Mouse (Mus musculus) embryonic facial prominence, embryonic 10.5 days (tissue): ENCODE measurements at regions not wholly inside any gene's neighbourhood (a gene's known extent, or its start where the extent isn't known, plus 50 kb on each side); places are given as distances from the start of the nearest gene placed in this dataset.

ENCODE experiments used
- DNase-seq: peaks from one replicate; pipeline ENCODE4 v3.0.0-alpha.2; 2017; ENCODE audit warnings: low spot score
- H3K27ac ChIP-seq: fragments of 300-500 bp; sonication (generic); replicated peaks from 2 replicates; pipeline ENCODE4 v1.5.1; 2016; ENCODE audit warnings: mild to moderate bottlenecking
- H3K27me3 ChIP-seq: fragments of 300-500 bp; sonication (generic); replicated peaks from 2 replicates; pipeline ENCODE4 v1.6.1; 2016; ENCODE audit warnings: low read depth, mild to moderate bottlenecking; ENCODE audit not compliant: poor library complexity, severe bottlenecking
- H3K36me3 ChIP-seq: fragments of 300-500 bp; sonication (generic); replicated peaks from 2 replicates; pipeline ENCODE4 v1.6.1; 2016; ENCODE audit warnings: mild to moderate bottlenecking, moderate library complexity
- H3K4me1 ChIP-seq: fragments of 300-500 bp; sonication (generic); 2 replicates; pipeline ENCODE4 v1.6.1; 2016
- H3K4me3 ChIP-seq: fragments of 300-500 bp; sonication (generic); 2 replicates; pipeline ENCODE4 v1.5.1; 2016; ENCODE audit warnings: mild to moderate bottlenecking, moderate library complexity
- H3K9me3 ChIP-seq: fragments of 300-500 bp; sonication (generic); 2 replicates; pipeline ENCODE4 v1.6.1; 2016; ENCODE audit warnings: mild to moderate bottlenecking
- WGBS: fragments of 180-500 bp; shearing (Covaris S2); methylation state at CpG from one replicate; pipeline ENCODE4 v1.1.7; 2016; 5-methylcytosine and 5-hydroxymethylcytosine counted together

DNA sequence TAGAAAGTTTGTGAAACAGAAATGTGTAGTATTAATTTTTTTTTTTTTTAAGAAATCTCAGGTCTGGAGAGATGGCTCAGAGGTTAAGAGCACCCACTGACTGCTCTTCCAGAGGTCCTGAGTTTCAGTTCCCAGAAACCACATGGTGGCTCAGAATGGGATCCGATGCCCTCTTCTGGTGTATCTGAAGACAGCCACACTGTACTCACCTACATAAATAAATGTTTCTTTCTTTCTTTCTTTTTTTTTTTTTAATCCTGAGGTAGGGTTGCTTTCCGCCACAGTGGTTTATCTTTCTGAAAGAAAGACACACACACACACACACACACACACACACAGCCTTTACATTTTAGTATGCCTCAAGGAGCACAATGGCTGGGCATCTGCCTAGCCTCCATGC, 74.0 kb upstream of the Thpo start:
- no peak for DNase-seq
- Histone ChIP-seq H3K27ac (no peak overlapping the region), H3K36me3 (no peaks in the 10 kb centered on the region), H3K4me1 (peaks cover 22% of the 10 kb centered on the region), H3K9me3 (no peaks in the 10 kb centered on the region), H3K27me3 (no peaks in the 10 kb centered on the region), H3K4me3 (no peak overlapping the region)
- 88% methylated on average over 2 of the region's 2 CpGs for WGBS

DNA sequence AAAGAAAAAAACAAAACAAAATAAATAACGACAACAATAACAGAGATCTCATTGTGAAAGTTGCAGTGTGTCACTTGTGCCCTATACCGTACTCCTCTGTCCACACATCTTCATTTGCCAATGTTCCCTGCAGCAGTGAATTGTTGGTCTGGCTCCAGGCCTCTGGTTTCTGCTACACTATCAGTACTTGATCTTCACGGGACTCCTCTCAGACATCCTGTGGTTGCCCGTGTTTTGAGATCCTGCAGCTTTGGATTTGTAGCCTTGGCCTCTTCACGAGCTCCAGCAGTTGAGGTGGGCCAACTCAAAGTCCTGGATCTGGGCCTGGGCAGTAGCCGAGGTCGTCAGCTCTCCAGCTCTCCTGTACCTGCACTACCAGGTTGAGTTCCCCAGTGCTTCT, 72.4 kb upstream of the Thpo start:
- peaks cover 26% of the 10 kb centered on the region for H3K4me1 ChIP-seq
- WGBS = 87% methylated on average over 7 of the region's 7 CpGs

DNA sequence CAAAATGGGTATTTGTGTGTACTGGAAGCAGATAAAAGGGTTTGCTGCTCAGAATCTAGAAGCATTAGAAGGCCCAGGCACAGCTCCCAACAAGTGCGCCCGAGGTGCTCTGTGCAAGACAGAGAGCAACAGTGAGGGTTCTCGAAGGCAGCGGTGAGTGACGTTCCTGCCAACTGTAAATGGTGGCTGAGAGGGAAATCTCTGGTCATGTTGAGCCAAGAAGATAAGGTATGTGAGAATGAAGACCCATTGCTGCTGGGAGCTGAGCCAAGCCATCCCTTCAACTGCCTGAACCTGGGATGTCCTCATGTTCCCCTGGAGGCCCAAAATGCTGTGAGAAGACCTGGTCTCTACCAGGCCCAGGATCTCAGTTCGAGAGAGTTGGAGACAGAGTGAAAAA, 71.5 kb upstream of the Thpo start:
- H3K27me3 ChIP-seq = no peaks in the 10 kb centered on the region
- no peak overlapping the region for H3K4me3 ChIP-seq
- peaks cover 26% of the 10 kb centered on the region for H3K4me1 ChIP-seq
- DNase-seq = no peak
- no peaks in the 10 kb centered on the region for H3K9me3 ChIP-seq
- peak overlapping the region; percentile 86 for H3K27ac ChIP-seq
- H3K36me3 ChIP-seq = no peaks in the 10 kb centered on the region
- WGBS = 84% methylated on average over 6 of the region's 6 CpGs

More for the DNA sequence above, 72.4 kb upstream of the Thpo start:
- no peaks in the 10 kb centered on the region for H3K27me3 ChIP-seq
- H3K4me3 ChIP-seq = no peak overlapping the region
- no peaks in the 10 kb centered on the region for H3K9me3 ChIP-seq
- no peak overlapping the region; the same call in 1 of the 2 replicates for H3K27ac ChIP-seq
- DNase-seq = no peak
- H3K36me3 ChIP-seq = no peaks in the 10 kb centered on the region

DNA sequence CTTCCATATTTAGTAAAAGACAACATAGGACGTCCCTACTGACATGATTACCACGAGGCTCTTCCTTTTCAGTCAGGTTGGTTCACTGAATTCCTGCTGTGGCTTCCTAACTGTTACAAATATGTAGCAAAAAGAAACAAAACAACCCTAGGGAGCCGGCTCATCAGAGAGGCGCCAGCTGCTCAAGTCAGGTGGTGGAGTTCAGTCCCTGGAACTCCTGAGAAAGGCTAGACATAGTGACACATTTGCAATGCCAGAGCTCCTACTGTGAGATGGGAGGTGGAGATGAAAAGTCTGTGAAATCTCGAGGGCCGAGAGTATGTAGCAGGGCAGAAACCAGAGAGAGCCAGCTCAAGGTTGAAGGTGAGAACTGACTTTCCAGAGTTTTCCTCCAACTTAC, 70.8 kb upstream of the Thpo start:
- Histone ChIP-seq H3K4me1 (peaks cover 26% of the 10 kb centered on the region), H3K27me3 (no peaks in the 10 kb centered on the region), H3K36me3 (no peaks in the 10 kb centered on the region), H3K27ac (peak overlapping the region; percentile 86), H3K9me3 (no peaks in the 10 kb centered on the region), H3K4me3 (peak overlapping the region; percentile 58)
- DNase-seq = peak; percentile 44
- WGBS = 12% methylated on average over 6 of the region's 6 CpGs

DNA sequence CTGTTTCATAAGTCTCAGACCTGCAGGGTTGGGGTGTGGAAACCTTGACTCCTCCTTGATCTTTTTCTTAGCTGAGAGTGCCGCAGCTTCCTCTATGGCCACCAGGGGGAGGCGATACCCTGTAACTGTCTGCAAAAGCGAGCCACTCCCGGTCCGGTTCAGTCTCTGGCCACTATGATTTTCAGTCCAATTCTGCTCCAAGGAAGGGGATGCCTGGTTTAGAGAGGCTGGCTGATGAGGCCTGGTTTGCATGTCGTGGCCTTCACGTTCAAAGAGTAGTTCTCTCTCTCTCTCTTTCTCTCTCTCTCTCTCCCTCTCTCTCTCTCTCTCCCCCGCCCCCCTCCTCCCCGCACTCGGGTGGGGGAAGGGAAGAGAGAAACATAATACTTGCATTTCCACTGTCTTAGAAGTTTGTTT, 70.3 kb upstream of the Thpo start:
- DNase-seq = peak; percentile 88
- H3K4me3 ChIP-seq = peak overlapping the region; percentile 58
- no peaks in the 10 kb centered on the region for H3K9me3 ChIP-seq
- WGBS = 1% methylated on average over 10 of the region's 10 CpGs
- H3K4me1 ChIP-seq = peaks cover 26% of the 10 kb centered on the region
- no peaks in the 10 kb centered on the region for H3K36me3 ChIP-seq
- peak overlapping the region; percentile 86 for H3K27ac ChIP-seq
- no peaks in the 10 kb centered on the region for H3K27me3 ChIP-seq

DNA sequence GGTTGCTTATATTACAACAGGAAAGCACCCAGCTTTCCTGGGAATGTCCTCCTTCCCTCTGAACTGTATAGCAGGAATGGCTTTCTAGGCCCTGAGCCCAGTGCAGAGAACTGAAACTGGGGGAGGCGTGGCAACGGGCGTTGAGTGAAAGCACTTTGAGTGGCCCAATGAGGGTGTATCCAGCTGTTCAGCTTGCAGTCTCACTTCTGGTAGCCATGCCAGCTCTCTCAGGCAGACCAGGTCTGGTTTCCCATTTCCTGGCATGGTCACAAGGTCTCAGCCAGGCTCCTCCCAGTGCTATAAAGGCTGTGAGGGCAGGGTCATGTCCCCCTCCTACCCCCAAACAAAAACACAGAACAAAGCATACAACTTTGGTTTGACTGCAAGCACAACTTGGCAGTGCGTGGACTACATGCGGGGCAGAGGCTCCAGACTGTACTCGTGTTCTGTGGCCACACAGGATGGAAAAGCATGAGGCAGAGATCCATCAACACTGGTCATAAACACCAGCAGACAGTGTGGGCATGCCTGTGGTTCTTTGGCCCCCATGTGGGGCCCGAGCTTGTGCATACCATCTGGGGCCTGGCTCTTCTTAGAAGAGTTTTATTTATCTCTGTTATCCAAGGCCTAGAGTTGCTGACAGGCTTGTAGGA, 69.1 kb upstream of the Thpo start:
- Histone ChIP-seq H3K9me3 (no peaks in the 10 kb centered on the region), H3K4me3 (no peak overlapping the region), H3K36me3 (no peaks in the 10 kb centered on the region), H3K27me3 (no peaks in the 10 kb centered on the region), H3K27ac (peak overlapping the region; percentile 58), H3K4me1 (peaks cover 26% of the 10 kb centered on the region)
- 79% methylated on average over 7 of the region's 7 CpGs for WGBS
- DNase-seq = no peak

DNA sequence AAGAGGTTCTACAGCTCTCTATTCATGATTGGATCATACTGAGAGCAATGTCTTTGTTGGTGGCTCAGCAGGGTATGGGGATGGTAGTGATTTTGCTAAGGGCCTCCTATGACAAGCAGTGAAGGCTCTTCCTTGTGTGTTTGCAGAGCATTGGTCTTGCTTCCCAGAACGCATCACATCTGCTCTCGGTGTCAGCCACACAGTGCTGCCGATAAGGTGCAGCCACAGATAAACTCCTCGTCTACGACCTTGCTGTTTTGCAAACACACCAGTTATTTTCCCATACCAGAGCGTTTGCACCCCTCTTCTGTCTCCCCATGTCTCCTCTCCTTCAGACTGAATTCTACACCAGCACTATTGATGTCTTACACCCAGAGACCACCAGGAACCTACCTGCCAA, 68.4 kb upstream of the Thpo start:
- 88% methylated on average over 6 of the region's 6 CpGs for WGBS

DNA sequence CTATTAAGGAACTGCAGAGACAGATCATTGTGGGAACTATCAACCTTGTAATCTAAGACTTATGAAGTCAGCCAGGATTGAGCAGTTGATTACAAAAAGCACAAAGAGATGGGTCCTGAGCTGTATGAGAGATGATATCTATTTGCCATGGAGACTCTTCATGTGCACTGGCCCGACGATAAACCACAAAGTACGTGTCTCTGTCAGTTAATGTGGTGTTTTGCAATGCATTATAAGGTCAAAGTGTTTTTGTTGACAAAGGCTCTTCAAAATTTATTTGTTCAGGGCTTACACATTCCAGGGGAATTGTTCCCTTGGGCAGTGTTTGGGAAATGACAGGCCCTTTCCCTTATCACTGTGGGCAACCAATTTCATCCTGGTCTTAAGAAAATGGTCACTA, 65.7 kb upstream of the Thpo start:
- Histone ChIP-seq H3K27me3 (no peaks in the 10 kb centered on the region), H3K36me3 (no peaks in the 10 kb centered on the region), H3K27ac (no peak overlapping the region), H3K4me3 (no peak overlapping the region), H3K9me3 (no peaks in the 10 kb centered on the region), H3K4me1 (peaks cover 21% of the 10 kb centered on the region)
- DNase-seq = no peak
- 84% methylated on average over 3 of the region's 3 CpGs for WGBS

More for the DNA sequence above, 68.4 kb upstream of the Thpo start:
- no peaks in the 10 kb centered on the region for H3K9me3 ChIP-seq
- H3K27ac ChIP-seq = no peak overlapping the region
- H3K27me3 ChIP-seq = no peaks in the 10 kb centered on the region
- peaks cover 26% of the 10 kb centered on the region for H3K4me1 ChIP-seq
- DNase-seq = no peak
- H3K4me3 ChIP-seq = no peak overlapping the region
- H3K36me3 ChIP-seq = no peaks in the 10 kb centered on the region

DNA sequence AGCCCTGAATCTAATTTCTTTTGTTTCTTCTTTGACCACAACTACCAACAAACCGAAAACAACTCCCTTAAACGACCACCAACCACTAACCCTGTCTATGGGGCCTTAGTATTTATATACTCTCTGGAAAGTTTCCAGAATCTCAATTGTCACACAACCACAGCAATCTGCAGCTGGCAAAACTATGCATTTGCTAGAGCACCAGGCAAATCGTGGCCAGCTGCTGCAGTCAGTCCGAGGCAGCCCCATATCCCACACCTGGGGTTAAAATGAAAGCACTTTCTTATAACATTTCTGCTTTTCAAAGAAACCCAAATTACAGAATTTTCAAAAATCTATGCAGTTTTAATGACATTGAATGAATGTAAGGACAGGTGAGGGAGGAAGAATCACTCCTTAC, 63.8 kb upstream of the Thpo start:
- WGBS = 88% methylated on average over 4 of the region's 4 CpGs
- Histone ChIP-seq H3K4me3 (no peak overlapping the region), H3K27ac (no peak overlapping the region), H3K9me3 (no peaks in the 10 kb centered on the region), H3K4me1 (peaks cover 3% of the 10 kb centered on the region), H3K27me3 (no peaks in the 10 kb centered on the region), H3K36me3 (no peaks in the 10 kb centered on the region)
- DNase-seq = no peak

DNA sequence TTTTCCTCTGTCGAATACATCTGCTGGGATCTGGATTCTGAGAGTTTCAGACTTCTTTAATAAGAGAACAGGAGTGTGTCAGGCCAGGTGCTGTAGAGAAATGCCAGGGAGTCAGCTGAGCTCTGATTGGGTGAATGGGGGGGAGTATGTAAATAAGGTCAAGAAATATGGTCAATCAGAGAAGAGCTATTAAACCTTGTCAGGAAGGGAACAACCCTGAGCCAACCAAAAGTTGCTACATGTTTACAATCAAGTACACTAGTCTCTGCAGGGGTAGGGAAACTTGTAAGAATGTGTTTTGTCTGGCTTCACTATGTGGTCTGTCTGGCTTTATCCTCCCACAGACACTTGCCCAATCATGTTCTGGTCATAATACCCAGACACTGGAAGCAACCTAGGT, 60.4 kb upstream of the Thpo start:
- H3K9me3 ChIP-seq = no peaks in the 10 kb centered on the region
- no peak overlapping the region for H3K4me3 ChIP-seq
- WGBS = 81% methylated on average over 1 of the region's 1 CpGs
- H3K4me1 ChIP-seq = no peaks in the 10 kb centered on the region
- DNase-seq = no peak
- no peaks in the 10 kb centered on the region for H3K27me3 ChIP-seq
- no peak overlapping the region for H3K27ac ChIP-seq
- H3K36me3 ChIP-seq = no peaks in the 10 kb centered on the region
